Mouse (Mus musculus): ENCODE results near the gene Snx5. TPM values are rescaled to one million over a fixed set of nuclear protein-coding genes. Genes with fewer than 3 reads are reported as not detected.

Snx5 gene
- polyA plus RNA-seq, 1 experiment = 284 TPM

DNA sequence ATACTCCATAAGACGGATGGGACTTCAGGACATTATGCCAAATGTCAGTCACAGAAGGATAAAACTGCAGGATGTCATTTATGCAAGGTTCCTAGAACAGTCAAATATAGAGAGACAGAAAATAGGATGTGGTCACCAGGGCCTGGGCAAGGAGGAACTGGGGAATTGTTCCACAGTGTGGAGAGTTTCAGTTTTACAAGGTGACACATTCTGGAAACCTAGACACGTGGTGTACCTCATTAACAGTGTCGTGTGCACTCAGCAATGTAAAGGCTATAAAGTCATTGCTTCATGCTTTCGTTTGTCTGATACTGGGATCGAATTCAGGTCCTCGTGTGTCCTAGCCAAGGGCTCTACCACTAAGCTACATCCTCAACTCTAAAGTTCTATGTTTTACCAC is 56.9 kb downstream of the Snx5 start:
- no peak overlapping the region for H3K4me3 ChIP-seq (ENCODE audit: insufficient read depth, low read length)
- H3K27ac ChIP-seq (ENCODE audit: insufficient read depth, low read length) = no peak overlapping the region
- TF ChIP-seq CTCF (IDR thresholded peaks at IDR 0.05; ENCODE audit: borderline replicate concordance, insufficient read depth, low read length) (no peak), POLR2A (IDR thresholded peaks at IDR 0.05; ENCODE audit: low read depth, low read length) (no peak)
- no peaks in the 10 kb centered on the region for H3K4me1 ChIP-seq (ENCODE audit: control insufficient read depth, insufficient read depth, low read length)

GRCm38 (mm10) chr2:144209425-144209824 is 61.3 kb downstream of the Snx5 start:
- Histone ChIP-seq H3K4me1 (ENCODE audit: control insufficient read depth, insufficient read depth, low read length) (no peaks in the 10 kb centered on the region), H3K27ac (ENCODE audit: insufficient read depth, low read length) (no peak overlapping the region), H3K4me3 (ENCODE audit: insufficient read depth, low read length) (no peak overlapping the region)
- no peak for TF ChIP-seq POLR2A (IDR thresholded peaks at IDR 0.05; ENCODE audit: low read depth, low read length)
- no peak for TF ChIP-seq CTCF (IDR thresholded peaks at IDR 0.05; ENCODE audit: borderline replicate concordance, insufficient read depth, low read length)

- H3K4me1 ChIP-seq (ENCODE audit: control insufficient read depth, insufficient read depth, low read length) = no peaks in the 10 kb centered on the region
- H3K27ac ChIP-seq (ENCODE audit: insufficient read depth, low read length) = no peak overlapping the region
- TF ChIP-seq CTCF (IDR thresholded peaks at IDR 0.05; ENCODE audit: borderline replicate concordance, insufficient read depth, low read length) = no peak
- no peak for TF ChIP-seq POLR2A (IDR thresholded peaks at IDR 0.05; ENCODE audit: low read depth, low read length)
- no peak overlapping the region for H3K4me3 ChIP-seq (ENCODE audit: insufficient read depth, low read length)
Measured at GRCm38 (mm10) chr2:144207365-144207764, 63.3 kb downstream of the Snx5 start.

GRCm38 (mm10) chr2:144203001-144203400 is 67.7 kb downstream of the Snx5 start:
- Histone ChIP-seq H3K27ac (ENCODE audit: insufficient read depth, low read length) (no peak overlapping the region), H3K4me1 (ENCODE audit: control insufficient read depth, insufficient read depth, low read length) (peaks cover 5% of the 10 kb centered on the region; the same call in 1 of the 2 replicates), H3K4me3 (ENCODE audit: insufficient read depth, low read length) (no peak overlapping the region)
- TF ChIP-seq POLR2A (IDR thresholded peaks at IDR 0.05; ENCODE audit: low read depth, low read length) = no peak
- TF ChIP-seq CTCF (IDR thresholded peaks at IDR 0.05; ENCODE audit: borderline replicate concordance, insufficient read depth, low read length) = no peak

DNA sequence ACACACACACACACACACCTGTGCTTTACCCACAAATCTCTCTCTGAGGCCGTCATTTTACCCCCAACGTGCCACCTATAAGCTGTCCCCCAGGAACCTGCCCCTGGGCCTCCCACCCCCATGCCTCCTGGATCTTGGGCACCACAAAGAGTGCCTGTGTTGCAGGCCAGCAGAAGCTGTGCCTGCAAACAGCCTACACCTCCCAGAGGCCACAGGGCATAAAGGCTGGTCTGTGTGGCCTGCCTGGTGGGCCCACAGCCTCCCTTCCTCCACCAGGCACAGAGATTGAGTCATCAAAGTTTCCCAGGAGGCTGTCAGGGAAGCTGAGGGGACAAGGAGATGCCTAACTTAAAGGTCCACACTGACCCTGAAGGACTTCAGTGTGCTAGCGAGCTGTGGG is 68.1 kb downstream of the Snx5 start:
- TF ChIP-seq CTCF (IDR thresholded peaks at IDR 0.05; ENCODE audit: borderline replicate concordance, insufficient read depth, low read length) = no peak
- no peak for TF ChIP-seq POLR2A (IDR thresholded peaks at IDR 0.05; ENCODE audit: low read depth, low read length)
- no peak overlapping the region for H3K27ac ChIP-seq (ENCODE audit: insufficient read depth, low read length)
- peaks cover 5% of the 10 kb centered on the region; the same call in 1 of the 2 replicates for H3K4me1 ChIP-seq (ENCODE audit: control insufficient read depth, insufficient read depth, low read length)
- H3K4me3 ChIP-seq (ENCODE audit: insufficient read depth, low read length) = no peak overlapping the region

DNA sequence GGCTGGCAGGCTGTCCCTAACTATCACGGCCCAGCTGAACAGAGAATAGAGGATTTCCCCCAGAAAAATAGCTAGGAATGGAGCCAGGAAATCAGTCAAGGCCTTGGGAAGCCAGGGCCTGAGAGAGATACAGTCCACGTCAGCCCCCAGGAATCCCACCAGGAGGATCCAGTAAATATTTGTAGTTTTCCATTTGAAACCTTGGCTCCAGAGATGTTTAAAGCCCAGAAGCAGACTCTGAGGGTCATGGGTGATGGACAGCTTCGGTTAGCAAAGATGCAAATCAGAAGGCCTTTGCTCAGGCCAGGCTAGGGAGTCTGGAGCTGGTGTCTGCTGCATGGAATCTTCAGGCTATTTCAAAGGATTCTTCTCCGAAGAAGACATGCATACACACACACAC is 68.6 kb downstream of the Snx5 start:
- H3K27ac ChIP-seq (ENCODE audit: insufficient read depth, low read length) = no peak overlapping the region
- TF ChIP-seq CTCF (IDR thresholded peaks at IDR 0.05; ENCODE audit: borderline replicate concordance, insufficient read depth, low read length) (no peak), POLR2A (IDR thresholded peaks at IDR 0.05; ENCODE audit: low read depth, low read length) (no peak)
- peaks cover 5% of the 10 kb centered on the region; the same call in 1 of the 2 replicates for H3K4me1 ChIP-seq (ENCODE audit: control insufficient read depth, insufficient read depth, low read length)
- no peak overlapping the region for H3K4me3 ChIP-seq (ENCODE audit: insufficient read depth, low read length)

Other genes starting within 250 kb of the Snx5 start
- not detected in 2 replicates for gene Banf2, start 237.8 kb downstream of the Snx5 start, polyA plus RNA-seq (2011; ENCODE audit: insufficient read length, low read depth, missing spikeins)
- gene Mgme1, start 243 bp downstream of the Snx5 start, polyA plus RNA-seq (2011; ENCODE audit: insufficient read length, low read depth, missing spikeins) = 4.9 and 5.2 TPM in 2 replicates
- gene Ovol2, start 61.2 kb upstream of the Snx5 start, polyA plus RNA-seq (2011; ENCODE audit: insufficient read length, low read depth, missing spikeins) = not detected in 2 replicates
- gene Kat14, start 98.1 kb upstream of the Snx5 start, polyA plus RNA-seq (2011; ENCODE audit: insufficient read length, low read depth, missing spikeins) = 23.6 and 28.5 TPM in 2 replicates
- 6.4 and 9.2 TPM in 2 replicates for gene Pet117, start 98.1 kb upstream of the Snx5 start, polyA plus RNA-seq (2011; ENCODE audit: insufficient read length, low read depth, missing spikeins)

Data from embryonic fibroblast, embryonic 13.5 days (primary cell).